Mouse (Mus musculus) neural tube, embryonic 12.5 days (tissue): ENCODE data around the gene Flt3. TPM values are rescaled to one million over a fixed set of nuclear protein-coding genes. Genes with fewer than 3 reads are reported as not detected.

Source experiments
- ATAC-seq: fragments of 200-750 bp; cut with Nextera tagmentation; 2 replicates; pipeline ENCODE4 v1.8.0; 2017; ENCODE audit warnings: low read depth, mild to moderate bottlenecking, moderate TSS enrichment, moderate library complexity; ENCODE audit not compliant: low FRiP score
- H3K27ac ChIP-seq: fragments of 300-500 bp; sonication (generic); 2 replicates; pipeline ENCODE4 v1.5.1; 2016
- H3K27me3 ChIP-seq: fragments of 300-500 bp; sonication (generic); replicated peaks from 2 replicates; pipeline ENCODE4 v1.6.1; 2016; ENCODE audit warnings: mild to moderate bottlenecking
- H3K36me3 ChIP-seq: fragments of 300-500 bp; sonication (generic); 2 replicates; pipeline ENCODE4 v1.6.1; 2016; ENCODE audit warnings: mild to moderate bottlenecking
- H3K4me1 ChIP-seq: fragments of 300-500 bp; sonication (generic); 2 replicates; pipeline ENCODE4 v1.6.1; 2016
- H3K4me2 ChIP-seq: fragments of 300-500 bp; sonication (generic); replicated peaks from 2 replicates; pipeline ENCODE4 v1.6.1; 2016; ENCODE audit warnings: mild to moderate bottlenecking
- H3K4me3 ChIP-seq: fragments of 300-500 bp; sonication (generic); 2 replicates; pipeline ENCODE4 v1.5.1; 2016
- H3K9ac ChIP-seq: fragments of 300-500 bp; sonication (generic); 2 replicates; pipeline ENCODE4 v1.6.1; 2016; ENCODE audit warnings: mild to moderate bottlenecking
- H3K9me3 ChIP-seq: fragments of 300-500 bp; sonication (generic); 2 replicates; pipeline ENCODE4 v1.6.1; 2016; ENCODE audit warnings: mild to moderate bottlenecking
- WGBS: fragments of 180-500 bp; shearing (Covaris S2); methylation state at CpG from one replicate; pipeline ENCODE4 v1.1.7; 2016; 5-methylcytosine and 5-hydroxymethylcytosine counted together
- polyA plus RNA-seq: library from polyadenylated mRNA; unstranded; fragments of >200 nt; fragmentation: Nextera tagmentation; extraction: Ambion mirVana; gene quantifications from 2 replicates; pipeline ENCODE4 v1.2.1, GENCODE M21; 2016

The Flt3 gene
- polyA plus RNA-seq, 1 experiment from 2014 or later: 0.49 TPM

- WGBS: under 1% methylated on average over 65 of the region's 68 CpGs
- Histone ChIP-seq H3K9ac (peak overlapping the region; percentile 86), H3K4me2 (peak overlapping the region; percentile 79), H3K27ac (peak overlapping the region; percentile 98), H3K4me1 (peaks cover 19% of the 10 kb centered on the region), H3K4me3 (peak overlapping the region; percentile 85), H3K27me3 (no peaks in the 10 kb centered on the region), H3K36me3 (no peaks in the 10 kb centered on the region), H3K9me3 (no peaks in the 10 kb centered on the region)
- peak; percentile 79 for ATAC-seq
Measured at GRCm38 (mm10) chr5:147430936-147431839, 30.9 kb upstream of the Flt3 start.

- Histone ChIP-seq H3K27me3 (no peaks in the 10 kb centered on the region), H3K9me3 (no peaks in the 10 kb centered on the region), H3K4me3 (peak overlapping the region; percentile 85), H3K4me1 (peaks cover 19% of the 10 kb centered on the region), H3K27ac (peak overlapping the region; percentile 98), H3K36me3 (no peaks in the 10 kb centered on the region), H3K4me2 (peak overlapping the region; percentile 79), H3K9ac (peak overlapping the region; percentile 86)
- peak; percentile 89 for ATAC-seq
- WGBS: under 1% methylated on average over 75 of the region's 91 CpGs
Measured at GRCm38 (mm10) chr5:147430361-147430935, 30.2 kb upstream of the Flt3 start.

GRCm38 (mm10) chr5:147429535-147430305 lies 29.4 kb upstream of the Flt3 start, which contains the start of gene Pan3:
Gene Pan3 (plus strand): TSS chr5:147430161.
- H3K9me3 ChIP-seq: no peaks in the 10 kb centered on the region
- 1% methylated on average over 51 of the region's 51 CpGs for WGBS
- peak; percentile 81 for ATAC-seq
- no peaks in the 10 kb centered on the region for H3K36me3 ChIP-seq
- peak within 1 kb of the TSS; percentile 86 for H3K9ac ChIP-seq
- H3K4me3 ChIP-seq: peak within 1 kb of the TSS; percentile 85
- no peaks in the 10 kb centered on the region for H3K27me3 ChIP-seq
- H3K27ac ChIP-seq: peak within 1 kb of the TSS; percentile 98
- peaks cover 19% of the 10 kb centered on the region for H3K4me1 ChIP-seq
- H3K4me2 ChIP-seq: peak within 1 kb of the TSS; percentile 79

GRCm38 (mm10) chr5:147426048-147426805 lies 25.9 kb upstream of the Flt3 start:
- H3K4me1 ChIP-seq: peaks cover 6% of the 10 kb centered on the region; the same call in 1 of the 2 replicates
- 81% methylated on average over 4 of the region's 4 CpGs for WGBS

GRCm38 (mm10) chr5:147423612-147424011 lies 23.3 kb upstream of the Flt3 start:
- WGBS: 51% methylated on average over 6 of the region's 6 CpGs
- no peak overlapping the region for H3K4me2 ChIP-seq
- H3K4me1 ChIP-seq: no peaks in the 10 kb centered on the region
- H3K9ac ChIP-seq: no peak overlapping the region
- H3K27ac ChIP-seq: no peak overlapping the region
- H3K36me3 ChIP-seq: no peaks in the 10 kb centered on the region
- ATAC-seq: no peak
- H3K27me3 ChIP-seq: no peaks in the 10 kb centered on the region
- no peak overlapping the region for H3K4me3 ChIP-seq
- H3K9me3 ChIP-seq: no peaks in the 10 kb centered on the region

More at GRCm38 (mm10) chr5:147426048-147426805, 25.9 kb upstream of the Flt3 start:
- Histone ChIP-seq H3K9ac (no peak overlapping the region), H3K9me3 (no peaks in the 10 kb centered on the region), H3K27ac (no peak overlapping the region), H3K4me3 (no peak overlapping the region), H3K27me3 (no peaks in the 10 kb centered on the region), H3K4me2 (no peak overlapping the region), H3K36me3 (no peaks in the 10 kb centered on the region)
- no peak for ATAC-seq

- Histone ChIP-seq H3K4me2 (no peak overlapping the region), H3K27me3 (no peaks in the 10 kb centered on the region), H3K9me3 (no peaks in the 10 kb centered on the region), H3K27ac (no peak overlapping the region), H3K36me3 (no peaks in the 10 kb centered on the region), H3K9ac (no peak overlapping the region), H3K4me1 (no peaks in the 10 kb centered on the region), H3K4me3 (no peak overlapping the region)
- WGBS: 55% methylated on average over 10 of the region's 10 CpGs
- no peak for ATAC-seq
Measured at GRCm38 (mm10) chr5:147418394-147419121, 18.3 kb upstream of the Flt3 start.

- H3K27me3 ChIP-seq: no peaks in the 10 kb centered on the region
- no peaks in the 10 kb centered on the region for H3K36me3 ChIP-seq
- H3K27ac ChIP-seq: no peak overlapping the region
- H3K9me3 ChIP-seq: no peaks in the 10 kb centered on the region
- no peak for ATAC-seq
- 80% methylated on average over 1 of the region's 1 CpGs for WGBS
- H3K4me3 ChIP-seq: no peak overlapping the region
- no peak overlapping the region for H3K9ac ChIP-seq
- no peaks in the 10 kb centered on the region for H3K4me1 ChIP-seq
- H3K4me2 ChIP-seq: no peak overlapping the region
Measured at GRCm38 (mm10) chr5:147417986-147418385, 17.7 kb upstream of the Flt3 start.

- no peak for ATAC-seq
- no peak overlapping the region for H3K9ac ChIP-seq
- WGBS: 89% methylated on average over 6 of the region's 6 CpGs
- no peaks in the 10 kb centered on the region for H3K27me3 ChIP-seq
- H3K4me3 ChIP-seq: no peak overlapping the region
- no peaks in the 10 kb centered on the region for H3K4me1 ChIP-seq
- no peak overlapping the region for H3K27ac ChIP-seq
- H3K36me3 ChIP-seq: no peaks in the 10 kb centered on the region
- no peaks in the 10 kb centered on the region for H3K9me3 ChIP-seq
- no peak overlapping the region for H3K4me2 ChIP-seq
Measured at GRCm38 (mm10) chr5:147410585-147410984, 10.3 kb upstream of the Flt3 start.

- 65% methylated on average over 29 of the region's 29 CpGs for WGBS
- H3K9ac ChIP-seq: no peak overlapping the region
- H3K9me3 ChIP-seq: no peaks in the 10 kb centered on the region
- no peak for ATAC-seq
- H3K4me2 ChIP-seq: 0 out of 2 replicates have a peak overlapping the region, but pooled peaks have one; percentile 20
- no peaks in the 10 kb centered on the region for H3K27me3 ChIP-seq
- no peaks in the 10 kb centered on the region for H3K4me1 ChIP-seq
- no peak overlapping the region for H3K27ac ChIP-seq
- no peak overlapping the region for H3K4me3 ChIP-seq
- H3K36me3 ChIP-seq: no peaks in the 10 kb centered on the region
Measured at GRCm38 (mm10) chr5:147408731-147409130, 8.4 kb upstream of the Flt3 start.

- Histone ChIP-seq H3K36me3 (no peaks in the 10 kb centered on the region), H3K4me3 (no peak overlapping the region), H3K9ac (no peak overlapping the region), H3K4me1 (no peaks in the 10 kb centered on the region), H3K27ac (no peak overlapping the region), H3K4me2 (no peak overlapping the region), H3K9me3 (no peaks in the 10 kb centered on the region), H3K27me3 (peaks cover 14% of the 10 kb centered on the region)
- ATAC-seq: no peak
- 83% methylated on average over 5 of the region's 5 CpGs for WGBS
Measured at GRCm38 (mm10) chr5:147406135-147406534, 5.8 kb upstream of the Flt3 start.

- peaks cover 10% of the 10 kb centered on the region; the same call in 1 of the 2 replicates for H3K4me1 ChIP-seq
- H3K4me3 ChIP-seq: no peak overlapping the region
- no peaks in the 10 kb centered on the region for H3K36me3 ChIP-seq
- no peak overlapping the region for H3K27ac ChIP-seq
- WGBS: 24% methylated on average over 5 of the region's 5 CpGs
- no peak overlapping the region for H3K9ac ChIP-seq
- H3K4me2 ChIP-seq: no peak overlapping the region
- peaks cover 48% of the 10 kb centered on the region for H3K27me3 ChIP-seq
- H3K9me3 ChIP-seq: no peaks in the 10 kb centered on the region
- no peak for ATAC-seq
Measured at GRCm38 (mm10) chr5:147402505-147402904, 2.2 kb upstream of the Flt3 start.
